Mouse (Mus musculus): ENCODE results near the gene Tap2.

Tap2 gene

GRCm38 (mm10) chr17:34196491-34196890, 6.8 kb upstream of the Tap2 start:
- no peak for DNase-seq (ENCODE audit: low read depth, low spot score)

GRCm38 (mm10) chr17:34196941-34197894, 6.1 kb upstream of the Tap2 start, which contains the start of gene Psmb8:
Psmb8 (plus strand) TSS chr17:34197721.
- DNase-seq (ENCODE audit: low read depth, low spot score), result peak; percentile 83

- DNase-seq (ENCODE audit: low read depth, low spot score), result peak; percentile 35
Measured at GRCm38 (mm10) chr17:34197904-34198520, 5.3 kb upstream of the Tap2 start.

GRCm38 (mm10) chr17:34198521-34198912, 4.8 kb upstream of the Tap2 start:
- no peak for DNase-seq (ENCODE audit: low read depth, low spot score)

- DNase-seq (ENCODE audit: low read depth, low spot score), result no peak
Measured at GRCm38 (mm10) chr17:34199050-34199619, 4.2 kb upstream of the Tap2 start.

- DNase-seq (ENCODE audit: low read depth, low spot score), result no peak
Measured at GRCm38 (mm10) chr17:34200047-34200446, 3.3 kb upstream of the Tap2 start.

GRCm38 (mm10) chr17:34200772-34201505, 2.4 kb upstream of the Tap2 start:
- DNase-seq (ENCODE audit: low read depth, low spot score), result no peak

- no peak for DNase-seq (ENCODE audit: low read depth, low spot score)
Measured at GRCm38 (mm10) chr17:34201506-34202055, 1.7 kb upstream of the Tap2 start.

GRCm38 (mm10) chr17:34202760-34203442, 426 bp upstream of the Tap2 start:
- DNase-seq (ENCODE audit: low read depth, low spot score), result no peak

GRCm38 (mm10) chr17:34204303-34205010, 1.1 kb downstream of the Tap2 start:
- DNase-seq (ENCODE audit: low read depth, low spot score), result peak; percentile 87

GRCm38 (mm10) chr17:34205021-34205745, 1.9 kb downstream of the Tap2 start:
- DNase-seq (ENCODE audit: low read depth, low spot score), result peak; percentile 25

GRCm38 (mm10) chr17:34205746-34206176, 2.4 kb downstream of the Tap2 start:
- DNase-seq (ENCODE audit: low read depth, low spot score), result peak; percentile 64

- DNase-seq (ENCODE audit: low read depth, low spot score), result no peak
Measured at GRCm38 (mm10) chr17:34206731-34207130, 3.4 kb downstream of the Tap2 start.

- DNase-seq (ENCODE audit: low read depth, low spot score), result no peak
Measured at GRCm38 (mm10) chr17:34207456-34207855, 4.1 kb downstream of the Tap2 start.

GRCm38 (mm10) chr17:34207866-34208265, 4.5 kb downstream of the Tap2 start:
- DNase-seq (ENCODE audit: low read depth, low spot score), result no peak

GRCm38 (mm10) chr17:34208421-34208820, 5.1 kb downstream of the Tap2 start:
- no peak for DNase-seq (ENCODE audit: low read depth, low spot score)

GRCm38 (mm10) chr17:34209680-34210079, 6.4 kb downstream of the Tap2 start:
- DNase-seq (ENCODE audit: low read depth, low spot score), result peak; percentile 49

GRCm38 (mm10) chr17:34210599-34210998, 7.3 kb downstream of the Tap2 start:
- DNase-seq (ENCODE audit: low read depth, low spot score), result no peak

- DNase-seq (ENCODE audit: low read depth, low spot score), result no peak
Measured at GRCm38 (mm10) chr17:34211746-34212365, 8.5 kb downstream of the Tap2 start.

All from ZHBTc4 (cell line).